Mouse (Mus musculus) ES-E14 (cell line): ENCODE results near the gene Ankrd50.

Experiments
- CHD2 ChIP-seq: IDR thresholded peaks from 2 replicates; pipeline ENCODE4 v1.6.1; 2014; ENCODE audit warnings: mild to moderate bottlenecking, low read depth, low read length, inconsistent platforms
- HCFC1 ChIP-seq: IDR thresholded peaks from 2 replicates; pipeline ENCODE4 v1.6.1; 2012; ENCODE audit warnings: low read length, inconsistent platforms, borderline replicate concordance; ENCODE audit not compliant: insufficient read depth
- MAFK ChIP-seq: IDR thresholded peaks from 2 replicates; pipeline ENCODE4 v1.6.1; 2014; ENCODE audit warnings: mild to moderate bottlenecking, low read depth, low read length, inconsistent platforms; ENCODE audit not compliant: insufficient read depth
- ZNF384 ChIP-seq: IDR thresholded peaks from 2 replicates; pipeline ENCODE4 v1.6.1; 2012; ENCODE audit warnings: low read depth, low read length, inconsistent platforms

DNA sequence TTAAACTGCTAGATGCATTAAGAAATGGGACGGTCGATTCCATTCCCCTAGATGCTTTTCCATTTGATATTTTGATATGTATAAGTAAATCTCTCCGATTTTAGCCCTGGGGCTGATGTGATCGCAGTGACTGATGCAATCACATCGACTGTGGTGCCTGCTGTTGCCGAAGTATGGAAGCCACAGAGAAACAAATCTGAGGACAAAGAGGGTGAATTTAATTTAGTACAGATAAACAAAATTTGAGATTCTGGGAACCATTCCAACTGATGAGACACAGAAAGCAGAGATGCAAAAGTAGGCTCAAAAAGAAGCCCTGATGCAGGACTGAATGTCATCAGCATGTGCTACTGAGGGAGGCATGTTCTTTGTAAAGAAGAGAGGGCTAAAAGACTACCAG, 49.6 kb upstream of the Ankrd50 start:
- TF ChIP-seq ZNF384, result no peak
- TF ChIP-seq MAFK, result no peak
- no peak for TF ChIP-seq CHD2
- TF ChIP-seq HCFC1, result no peak
